Mouse (Mus musculus): ENCODE results near the gene 2410131K14Rik. TPM values are rescaled to one million over a fixed set of nuclear protein-coding genes. Genes with fewer than 3 reads are reported as not detected.

2410131K14Rik gene
- polyA plus RNA-seq, 2 experiments = 1.1 to 1.2 TPM

GRCm38 (mm10) chr5:118260642-118261041, 15.6 kb downstream of the 2410131K14Rik start:
- H3K4me1 ChIP-seq (replicated peaks; ENCODE audit: control insufficient read depth in 2 of 2, insufficient read depth in 2 of 2, low read length in 1 of 2) = peaks cover 0 to 3% of the 10 kb centered on the region in 2 experiments; a peak in 1 of 4 replicates
- WGBS (ENCODE audit: insufficient replicate concordance) = 70% methylated on average over 11 of the region's 11 CpGs
- H3K36me3 ChIP-seq (replicated peaks; ENCODE audit: control insufficient read depth, insufficient read depth, low read depth) = no peaks in the 10 kb centered on the region
- no peaks in the 10 kb centered on the region for H3K9me3 ChIP-seq (ENCODE audit: control insufficient read depth, low read length)
- H3K4me2 ChIP-seq (ENCODE audit: low read depth) = no peak overlapping the region
- no peak overlapping the region for H3K27ac ChIP-seq
- no peak overlapping the region for H3K9ac ChIP-seq (replicated peaks)
- H3K27me3 ChIP-seq (ENCODE audit: control insufficient read depth, insufficient read depth, low read length) = no peaks in the 10 kb centered on the region
- DNase-seq (ENCODE audit: low read depth in 3 of 3, low spot score in 3 of 3) (no peak), ATAC-seq (ENCODE audit: insufficient read depth) (no peak)
- TF ChIP-seq EP300 (IDR thresholded peaks at IDR 0.05; ENCODE audit: low read depth) = no peak
- H3K4me3 ChIP-seq (ENCODE audit: insufficient read depth in 1 of 2, low read depth in 2 of 2, low read length in 2 of 2) = no peak overlapping the region

GRCm38 (mm10) chr5:118261181-118261580, 16.2 kb downstream of the 2410131K14Rik start:
- no peaks in the 10 kb centered on the region for H3K36me3 ChIP-seq (replicated peaks; ENCODE audit: control insufficient read depth, insufficient read depth, low read depth)
- H3K4me2 ChIP-seq (ENCODE audit: low read depth) = no peak overlapping the region
- H3K27me3 ChIP-seq (ENCODE audit: control insufficient read depth, insufficient read depth, low read length) = no peaks in the 10 kb centered on the region
- H3K27ac ChIP-seq = no peak overlapping the region
- DNase-seq (ENCODE audit: low read depth in 3 of 3, low spot score in 3 of 3) (no peak), ATAC-seq (ENCODE audit: insufficient read depth) (no peak)
- H3K9ac ChIP-seq (replicated peaks) = no peak overlapping the region
- TF ChIP-seq EP300 (IDR thresholded peaks at IDR 0.05; ENCODE audit: low read depth) (no peak), CTCF (IDR thresholded peaks at IDR 0.05; ENCODE audit: low read depth) (no peak)
- H3K9me3 ChIP-seq (ENCODE audit: control insufficient read depth, low read length) = no peaks in the 10 kb centered on the region
- H3K4me1 ChIP-seq (replicated peaks; ENCODE audit: control insufficient read depth in 2 of 2, insufficient read depth in 2 of 2, low read length in 1 of 2) = peaks cover 0 to 3% of the 10 kb centered on the region in 2 experiments; a peak in 1 of 4 replicates
- no peak overlapping the region for H3K4me3 ChIP-seq (ENCODE audit: insufficient read depth in 1 of 2, low read depth in 2 of 2, low read length in 2 of 2)
- WGBS (ENCODE audit: insufficient replicate concordance) = 83% methylated on average over 9 of the region's 9 CpGs

- Histone ChIP-seq H3K9ac (replicated peaks) (no peak overlapping the region), H3K36me3 (replicated peaks; ENCODE audit: control insufficient read depth, insufficient read depth, low read depth) (no peaks in the 10 kb centered on the region), H3K4me1 (replicated peaks; ENCODE audit: control insufficient read depth in 2 of 2, insufficient read depth in 2 of 2, low read length in 1 of 2) (peaks cover 0 to 3% of the 10 kb centered on the region in 2 experiments; a peak in 1 of 4 replicates), H3K4me2 (ENCODE audit: low read depth) (no peak overlapping the region), H3K27me3 (ENCODE audit: control insufficient read depth, insufficient read depth, low read length) (no peaks in the 10 kb centered on the region), H3K9me3 (ENCODE audit: control insufficient read depth, low read length) (no peaks in the 10 kb centered on the region), H3K4me3 (ENCODE audit: insufficient read depth in 1 of 2, low read depth in 2 of 2, low read length in 2 of 2) (no peak overlapping the region), H3K27ac (no peak overlapping the region)
- WGBS (ENCODE audit: insufficient replicate concordance) = 65% methylated on average over 8 of the region's 8 CpGs
- no peak for TF ChIP-seq EP300 (IDR thresholded peaks at IDR 0.05; ENCODE audit: low read depth)
- TF ChIP-seq CTCF (IDR thresholded peaks at IDR 0.05; ENCODE audit: low read depth) = no peak
- ATAC-seq (ENCODE audit: insufficient read depth) = no peak
- no peak for DNase-seq (ENCODE audit: low read depth in 3 of 3, low spot score in 3 of 3)
Measured at GRCm38 (mm10) chr5:118262418-118262817, 17.4 kb downstream of the 2410131K14Rik start.

- H3K4me3 ChIP-seq (ENCODE audit: insufficient read depth in 1 of 2, low read depth in 2 of 2, low read length in 2 of 2) = no peak overlapping the region
- no peak for TF ChIP-seq EP300 (IDR thresholded peaks at IDR 0.05; ENCODE audit: low read depth)
- TF ChIP-seq CTCF (IDR thresholded peaks at IDR 0.05; ENCODE audit: low read depth) = no peak
- peaks cover 0 to 3% of the 10 kb centered on the region in 2 experiments; a peak in 1 of 4 replicates for H3K4me1 ChIP-seq (replicated peaks; ENCODE audit: control insufficient read depth in 2 of 2, insufficient read depth in 2 of 2, low read length in 1 of 2)
- no peak overlapping the region for H3K9ac ChIP-seq (replicated peaks)
- H3K4me2 ChIP-seq (ENCODE audit: low read depth) = no peak overlapping the region
- H3K36me3 ChIP-seq (replicated peaks; ENCODE audit: control insufficient read depth, insufficient read depth, low read depth) = no peaks in the 10 kb centered on the region
- no peaks in the 10 kb centered on the region for H3K27me3 ChIP-seq (ENCODE audit: control insufficient read depth, insufficient read depth, low read length)
- no peak for ATAC-seq (ENCODE audit: insufficient read depth)
- WGBS (ENCODE audit: insufficient replicate concordance) = 71% methylated on average over 9 of the region's 9 CpGs
- H3K9me3 ChIP-seq (ENCODE audit: control insufficient read depth, low read length) = no peaks in the 10 kb centered on the region
- no peak for DNase-seq (ENCODE audit: low read depth in 3 of 3, low spot score in 3 of 3)
- H3K27ac ChIP-seq = no peak overlapping the region
Measured at GRCm38 (mm10) chr5:118264279-118264678, 19.3 kb downstream of the 2410131K14Rik start.

- TF ChIP-seq EP300 (IDR thresholded peaks at IDR 0.05; ENCODE audit: low read depth) (no peak), CTCF (IDR thresholded peaks at IDR 0.05; ENCODE audit: low read depth) (no peak)
- no peaks in the 10 kb centered on the region; a peak in 1 of 4 replicates for H3K4me1 ChIP-seq (replicated peaks; ENCODE audit: control insufficient read depth in 2 of 2, insufficient read depth in 2 of 2, low read length in 1 of 2)
- 55% methylated on average over 5 of the region's 5 CpGs for WGBS (ENCODE audit: insufficient replicate concordance)
- no peak overlapping the region for H3K9ac ChIP-seq (replicated peaks)
- H3K36me3 ChIP-seq (replicated peaks; ENCODE audit: control insufficient read depth, insufficient read depth, low read depth) = no peaks in the 10 kb centered on the region
- no peaks in the 10 kb centered on the region for H3K9me3 ChIP-seq (ENCODE audit: control insufficient read depth, low read length)
- H3K27ac ChIP-seq = no peak overlapping the region
- peak in 1 of 3 experiments; percentile 19 for DNase-seq (ENCODE audit: low read depth in 3 of 3, low spot score in 3 of 3)
- no peaks in the 10 kb centered on the region for H3K27me3 ChIP-seq (ENCODE audit: control insufficient read depth, insufficient read depth, low read length)
- ATAC-seq (ENCODE audit: insufficient read depth) = no peak; the same call in 1 of the 2 replicates
- H3K4me2 ChIP-seq (ENCODE audit: low read depth) = no peak overlapping the region
- H3K4me3 ChIP-seq (ENCODE audit: insufficient read depth in 1 of 2, low read depth in 2 of 2, low read length in 2 of 2) = no peak overlapping the region
Measured at GRCm38 (mm10) chr5:118265366-118265765, 20.3 kb downstream of the 2410131K14Rik start.

All from liver, embryonic 14.5 days (tissue).